Mouse (Mus musculus): ENCODE results near the gene Pde3b.
"Not testable (repeated sequence)": the region's sequence is repeated elsewhere in the genome, so short reads cannot be mapped to it uniquely, and the experiment has no call there.

The Pde3b gene

DNA sequence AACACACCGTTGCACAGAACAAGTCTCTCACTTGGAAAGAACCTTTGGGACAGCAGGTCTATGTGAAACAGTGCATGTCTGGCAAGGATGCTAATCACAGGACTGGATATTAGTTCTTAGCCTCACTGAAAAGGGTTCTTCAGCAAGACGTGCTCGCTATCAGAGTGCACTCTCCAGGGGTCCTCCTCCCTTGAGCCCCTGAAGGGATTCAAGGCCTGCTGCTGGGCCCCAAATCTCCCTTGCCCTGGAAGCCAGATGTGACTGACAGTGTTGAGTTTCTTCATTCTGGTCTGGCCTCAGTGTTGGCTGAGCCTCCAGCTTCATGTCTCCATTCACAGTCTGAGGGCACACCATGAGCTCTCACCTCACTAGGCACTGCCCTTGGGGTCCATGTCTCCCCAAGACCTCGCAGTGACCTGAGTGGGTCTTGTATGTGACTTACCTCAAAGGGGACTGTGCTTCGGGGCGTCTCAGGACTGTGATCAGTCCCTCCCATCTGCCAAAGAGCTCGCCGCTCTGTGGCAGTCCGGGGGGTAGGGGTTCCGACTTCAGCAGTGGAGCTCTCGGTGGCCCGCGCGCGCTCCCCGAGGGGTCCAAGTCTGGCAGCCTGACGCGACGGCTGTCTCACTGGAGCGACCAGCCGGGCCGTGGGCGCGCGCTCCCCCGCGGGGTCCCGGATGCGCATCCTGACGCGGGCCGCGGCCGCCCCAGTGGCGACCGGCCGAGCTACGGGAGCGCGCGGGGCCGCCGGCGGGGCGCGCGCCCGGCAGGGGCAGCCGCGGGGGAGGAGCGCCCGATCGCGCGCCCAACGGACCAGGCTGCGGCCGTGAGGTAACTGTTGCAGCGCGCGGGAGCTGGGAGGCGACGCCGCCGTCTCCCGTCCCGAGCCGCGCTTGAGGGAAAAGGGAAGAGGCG, at the start of gene Pde3b:
Pde3b (plus strand) TSS at position 861 of the 915 bp plus-strand sequence.
- DNase-seq (ENCODE audit: low spot score), result no peak

DNA sequence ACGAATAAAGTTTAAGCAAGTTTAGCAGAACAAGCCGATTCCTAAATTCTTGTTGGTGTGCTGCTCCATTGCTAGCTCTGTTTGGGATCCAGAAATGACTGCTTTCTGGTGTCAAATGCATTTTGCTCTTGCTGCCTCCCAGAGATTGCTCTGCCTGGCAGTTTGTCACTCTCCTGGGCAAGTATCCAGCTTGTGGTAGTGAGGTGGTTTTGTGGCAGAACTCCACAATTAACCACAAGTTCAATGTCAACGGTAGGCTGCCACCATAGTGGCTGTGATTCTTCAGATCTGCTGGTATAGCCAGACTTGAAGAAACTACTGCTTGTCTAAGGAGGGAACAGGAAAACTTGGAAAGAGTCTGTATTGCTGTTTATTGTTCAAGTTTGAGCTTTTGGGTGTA, 13.0 kb upstream of the Pde3b start:
- DNase-seq (ENCODE audit: low spot score), result no peak

DNA sequence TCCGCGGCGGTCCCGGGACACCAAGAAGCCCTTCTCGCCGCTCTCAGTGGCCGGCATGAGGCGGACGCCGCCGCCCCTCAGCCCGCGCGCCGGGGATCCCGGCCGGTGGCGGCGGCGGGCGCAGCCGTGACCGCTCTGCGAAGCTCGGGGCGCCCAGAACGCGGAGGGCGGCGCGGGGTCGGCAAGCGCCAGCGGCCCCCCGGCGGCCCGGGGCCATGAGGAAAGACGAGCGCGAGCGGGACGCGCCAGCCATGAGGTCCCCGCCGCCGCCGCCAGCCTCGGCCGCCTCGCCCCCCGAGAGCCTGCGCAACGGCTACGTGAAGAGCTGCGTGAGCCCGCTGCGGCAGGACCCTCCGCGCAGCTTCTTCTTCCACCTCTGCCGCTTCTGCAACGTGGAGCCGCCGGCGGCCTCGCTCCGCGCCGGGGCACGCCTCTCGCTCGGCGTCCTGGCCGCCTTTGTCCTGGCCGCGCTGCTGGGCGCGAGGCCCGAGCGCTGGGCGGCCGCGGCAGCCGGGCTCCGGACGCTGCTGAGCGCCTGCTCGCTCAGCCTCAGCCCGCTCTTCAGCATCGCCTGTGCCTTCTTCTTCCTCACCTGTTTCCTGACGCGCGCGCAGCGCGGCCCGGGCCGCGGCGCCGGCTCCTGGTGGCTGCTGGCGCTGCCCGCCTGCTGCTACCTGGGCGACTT, 397 bp downstream of the Pde3b start:
- peak; percentile 34 for DNase-seq (ENCODE audit: low spot score)

DNA sequence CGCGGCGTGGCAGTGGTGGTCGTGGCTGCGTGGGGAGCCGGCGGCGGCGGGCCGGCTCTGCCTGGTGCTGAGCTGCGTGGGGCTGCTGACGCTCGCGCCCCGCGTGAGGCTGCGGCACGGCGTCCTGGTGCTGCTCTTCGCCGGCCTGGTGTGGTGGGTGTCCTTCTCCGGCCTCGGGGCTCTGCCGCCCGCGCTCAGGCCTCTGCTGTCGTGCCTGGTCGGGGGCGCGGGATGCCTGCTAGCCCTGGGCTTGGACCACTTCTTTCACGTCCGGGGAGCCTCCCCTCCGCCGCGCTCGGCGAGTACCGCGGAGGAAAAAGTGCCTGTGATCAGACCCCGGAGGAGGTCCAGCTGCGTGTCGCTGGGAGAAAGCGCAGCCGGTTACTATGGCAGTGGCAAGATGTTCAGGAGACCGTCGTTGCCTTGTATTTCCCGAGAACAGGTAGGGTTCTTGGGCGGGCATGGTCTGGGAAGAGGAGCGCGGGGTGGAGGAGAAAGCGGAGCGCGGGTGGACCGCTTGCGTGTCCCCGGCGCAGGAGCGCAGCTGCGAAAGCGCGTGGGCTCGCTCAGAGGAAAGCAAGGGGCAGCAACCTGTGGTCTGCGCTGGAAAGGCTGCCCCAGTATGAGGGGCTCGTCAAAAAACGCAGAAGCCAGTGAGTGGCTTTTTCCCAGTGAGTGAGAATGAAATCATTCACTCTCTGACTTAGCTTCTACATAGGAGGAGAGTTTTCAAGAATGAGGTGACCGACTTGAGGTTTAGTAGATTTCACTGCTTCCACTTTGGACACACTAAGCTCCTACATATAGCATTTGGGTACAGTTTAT, 1.2 kb downstream of the Pde3b start:
- DNase-seq (ENCODE audit: low spot score), result peak; percentile 7

DNA sequence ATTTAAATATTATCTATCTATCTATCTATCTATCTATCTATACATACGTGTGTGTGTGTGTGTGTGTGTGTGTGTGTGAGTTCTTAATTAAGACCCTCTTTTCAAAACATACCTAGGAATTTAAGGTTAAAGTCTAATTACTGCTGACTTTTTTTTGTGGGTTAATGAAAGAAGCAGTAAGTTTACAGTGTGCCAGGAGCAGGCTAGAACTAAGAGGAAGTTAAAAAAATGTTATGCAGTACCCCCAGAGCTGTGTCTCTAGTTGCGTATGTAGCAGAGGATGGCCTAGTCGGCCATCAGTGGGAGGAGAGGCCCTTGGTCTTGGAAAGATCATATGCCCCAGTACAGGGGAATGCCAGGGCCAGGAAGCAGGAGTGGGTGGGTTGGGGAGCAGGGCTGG, 4.2 kb downstream of the Pde3b start:
- not testable (repeated sequence) for DNase-seq (ENCODE audit: low spot score)

DNA sequence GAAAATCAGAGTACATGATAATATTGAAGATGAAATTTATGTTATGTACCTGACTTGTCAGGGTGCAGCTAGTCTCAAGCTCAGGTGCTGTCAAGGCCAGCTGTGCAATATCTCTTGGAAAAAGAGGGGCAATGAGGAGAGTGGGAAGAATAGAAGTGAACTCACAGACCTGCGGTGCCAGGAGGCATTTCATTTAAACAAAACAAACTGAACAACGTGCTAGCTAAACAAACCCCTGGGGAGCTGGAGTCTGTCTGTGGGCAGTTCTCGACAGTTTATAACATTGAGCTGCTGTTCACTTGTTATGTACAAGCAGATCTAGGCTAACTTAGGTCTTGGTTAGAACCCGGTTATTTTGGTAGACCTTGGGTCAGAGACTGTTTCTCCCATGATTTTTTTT, 5.8 kb downstream of the Pde3b start:
- no peak for DNase-seq (ENCODE audit: low spot score)

DNA sequence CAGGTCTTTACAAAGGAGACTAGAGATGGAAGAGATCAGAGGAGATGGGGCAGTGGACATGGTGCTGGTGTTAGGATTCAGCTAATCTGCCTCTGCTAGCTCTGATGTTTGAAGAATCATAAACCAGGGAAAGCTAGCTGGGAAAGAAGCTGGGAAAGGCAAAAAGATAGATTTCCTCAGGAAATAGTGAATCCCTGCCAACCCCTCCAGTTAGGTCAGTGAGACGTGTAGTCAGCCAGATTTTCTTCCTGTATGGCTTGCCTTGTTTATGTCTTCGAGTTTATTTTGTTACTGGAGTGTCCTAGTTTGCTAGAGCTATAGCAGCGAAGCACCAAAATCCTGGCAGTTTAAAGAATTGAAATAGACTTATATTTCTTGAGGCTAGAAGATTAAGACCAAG, 7.1 kb downstream of the Pde3b start:
- DNase-seq (ENCODE audit: low spot score), result no peak

DNA sequence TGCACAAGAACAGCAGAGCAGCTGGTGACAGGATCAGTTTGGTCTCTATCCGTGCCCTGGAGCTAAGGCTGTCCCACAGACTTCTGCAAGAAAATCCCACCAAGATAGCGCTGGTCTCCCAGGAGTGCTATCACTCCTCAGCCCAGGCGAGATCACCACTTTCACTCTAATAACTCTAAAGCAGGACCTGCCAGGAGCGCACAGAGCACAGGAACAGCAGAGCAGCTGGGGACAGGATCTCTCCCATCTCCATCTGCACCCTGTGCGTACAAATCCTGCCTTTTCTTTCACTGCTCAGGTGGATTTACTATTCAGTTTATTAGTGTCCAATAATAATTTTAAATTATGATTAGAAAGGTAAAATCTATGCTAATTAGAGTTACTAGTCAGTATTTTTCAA, 14.7 kb downstream of the Pde3b start:
- DNase-seq (ENCODE audit: low spot score), result no peak

DNA sequence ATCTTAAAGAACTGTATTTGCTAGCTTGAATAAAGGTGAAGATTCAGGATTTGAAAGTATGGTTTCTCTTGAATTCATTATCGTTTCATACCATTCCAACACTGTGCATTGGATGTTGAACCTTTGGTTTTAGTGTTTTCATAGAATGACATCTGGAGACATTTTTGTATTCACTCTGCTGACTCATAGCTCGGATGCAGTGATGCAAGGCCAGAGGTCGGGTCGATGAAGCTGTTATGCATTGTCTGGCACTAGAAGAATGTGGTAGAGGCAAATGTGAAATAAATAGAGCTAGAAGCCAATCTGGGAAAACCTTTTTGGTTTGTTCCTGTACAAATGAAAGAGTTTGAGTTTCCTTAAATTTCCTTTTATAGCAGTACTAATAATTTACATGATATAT, 16.9 kb downstream of the Pde3b start:
- DNase-seq (ENCODE audit: low spot score), result no peak

DNA sequence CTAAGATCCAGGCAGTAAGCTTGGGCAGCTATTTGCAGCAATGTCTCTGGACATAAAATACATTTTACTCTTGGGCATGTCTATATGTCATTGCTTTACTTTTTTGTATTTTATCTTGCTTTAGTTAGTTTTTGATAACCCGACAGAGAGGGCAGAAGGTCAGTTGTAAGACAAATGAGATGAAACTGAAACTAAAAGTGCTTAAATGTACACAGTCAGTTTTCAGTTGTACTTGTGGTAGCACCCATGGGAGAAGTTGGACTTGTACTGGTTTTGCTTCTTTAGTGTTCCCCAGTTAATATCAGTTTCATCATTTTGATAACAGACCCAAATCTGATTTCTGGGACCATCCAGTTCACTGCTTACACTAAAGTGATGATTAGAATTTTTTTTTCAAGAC, 24.6 kb downstream of the Pde3b start:
- no peak for DNase-seq (ENCODE audit: low spot score)

DNA sequence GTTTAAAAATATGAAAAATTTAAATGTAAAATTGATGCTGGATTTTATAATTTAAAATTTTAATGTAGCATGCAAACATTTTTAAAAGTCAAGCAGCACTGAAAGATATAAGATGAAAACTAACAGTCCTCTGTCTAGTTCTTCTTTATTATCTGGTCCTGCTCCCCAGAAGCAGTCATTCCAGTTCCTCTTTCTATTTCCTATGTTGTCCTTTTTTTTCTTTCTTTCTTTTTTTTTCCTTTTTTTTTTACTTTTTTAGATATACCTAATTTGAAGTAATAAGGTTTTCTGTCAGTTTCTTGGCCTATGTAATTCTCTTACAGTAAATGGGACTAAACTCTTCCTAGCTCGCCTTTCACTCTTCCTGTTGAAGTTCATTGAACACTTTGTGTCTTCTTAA, 25.4 kb downstream of the Pde3b start:
- no peak for DNase-seq (ENCODE audit: low spot score)

DNA sequence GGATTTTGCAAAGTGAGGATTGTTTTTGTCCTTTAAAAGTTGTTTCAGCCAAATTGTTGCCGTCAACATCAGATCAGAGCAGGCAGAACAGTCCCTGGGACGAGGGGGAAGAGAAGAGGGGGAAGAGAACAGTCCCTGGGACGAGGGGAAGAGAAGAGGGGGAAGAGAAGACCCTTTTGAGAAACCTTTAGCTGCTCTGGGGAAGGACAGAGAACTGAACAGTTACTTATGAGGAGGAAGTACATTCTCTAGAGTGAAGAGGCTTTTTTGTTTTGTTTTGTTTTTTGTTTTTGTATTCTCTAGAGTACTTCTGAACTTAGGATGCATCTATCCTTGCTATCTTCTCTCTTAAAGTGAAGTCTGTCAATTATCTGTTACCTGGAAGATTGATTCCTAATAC, 37.8 kb downstream of the Pde3b start:
- DNase-seq (ENCODE audit: low spot score), result no peak

DNA sequence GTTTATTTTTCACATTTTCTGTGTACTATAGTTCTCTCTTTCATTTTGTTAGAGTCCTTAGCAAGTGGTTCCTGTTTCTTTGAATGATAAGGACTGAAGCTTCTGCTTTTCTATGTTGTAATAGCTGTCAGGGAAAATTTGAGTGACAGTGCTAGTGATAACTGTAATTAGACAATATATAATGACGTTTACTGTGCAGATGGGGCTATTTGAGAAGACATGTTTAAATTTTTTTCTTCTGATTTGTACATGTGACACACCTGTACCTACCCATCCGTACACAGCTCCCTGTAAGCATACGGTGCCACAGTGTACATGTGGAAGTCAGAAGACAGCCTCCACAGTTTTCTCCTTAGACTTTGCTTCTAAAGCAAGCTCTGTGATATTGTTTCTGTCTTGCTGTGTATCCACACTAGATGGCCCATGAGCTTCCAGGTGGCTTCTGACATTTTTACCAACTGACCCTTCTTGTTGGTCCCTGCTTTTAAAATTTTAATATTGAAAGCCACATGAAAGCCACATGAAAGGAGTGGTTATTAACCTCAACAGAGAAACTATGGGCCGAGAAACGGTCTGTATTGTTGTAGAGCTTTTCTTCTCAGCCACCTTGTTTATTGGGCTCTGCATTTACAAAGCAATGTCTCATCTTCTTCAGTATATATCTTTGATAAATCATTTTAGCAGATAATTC, 38.4 kb downstream of the Pde3b start:
- DNase-seq (ENCODE audit: low spot score), result no peak

DNA sequence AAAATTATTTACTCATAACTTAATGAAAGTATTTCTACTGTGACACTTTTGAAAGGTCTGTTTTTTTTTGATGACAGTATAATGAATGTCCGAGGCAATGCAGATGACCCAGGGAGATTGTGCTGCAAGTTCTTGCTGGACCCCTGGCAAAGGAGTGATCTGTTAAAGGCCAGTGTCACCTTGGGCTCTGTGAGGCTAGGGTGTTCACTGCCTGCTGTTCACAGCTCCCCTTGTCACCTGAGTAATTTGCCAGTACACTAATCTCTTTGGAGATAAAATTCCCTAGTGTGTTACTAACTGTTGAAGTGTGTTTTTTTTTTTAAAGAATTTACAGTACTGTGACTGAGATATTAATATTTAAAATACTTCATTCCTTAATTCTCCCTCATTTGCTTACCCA, 39.8 kb downstream of the Pde3b start:
- no peak for DNase-seq (ENCODE audit: low spot score)

DNA sequence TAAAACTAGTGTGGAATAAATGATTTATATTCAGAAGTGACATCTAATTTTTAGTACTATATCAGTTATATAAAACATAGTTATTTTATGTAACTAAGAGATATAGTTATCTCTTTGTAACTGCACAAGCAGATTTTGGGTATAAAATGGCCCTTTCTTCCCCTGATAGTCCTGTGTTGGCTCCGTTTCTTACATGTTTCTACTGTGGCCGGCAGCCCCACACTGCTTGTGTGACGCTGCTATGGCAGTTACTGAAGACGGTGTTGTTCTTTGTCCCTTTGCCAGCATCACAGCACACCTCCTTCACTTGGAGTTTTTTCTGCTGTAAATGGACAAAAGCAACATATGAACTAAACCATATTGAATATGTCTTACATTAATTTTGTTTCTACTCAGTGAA, 41.8 kb downstream of the Pde3b start:
- DNase-seq (ENCODE audit: low spot score), result no peak

DNA sequence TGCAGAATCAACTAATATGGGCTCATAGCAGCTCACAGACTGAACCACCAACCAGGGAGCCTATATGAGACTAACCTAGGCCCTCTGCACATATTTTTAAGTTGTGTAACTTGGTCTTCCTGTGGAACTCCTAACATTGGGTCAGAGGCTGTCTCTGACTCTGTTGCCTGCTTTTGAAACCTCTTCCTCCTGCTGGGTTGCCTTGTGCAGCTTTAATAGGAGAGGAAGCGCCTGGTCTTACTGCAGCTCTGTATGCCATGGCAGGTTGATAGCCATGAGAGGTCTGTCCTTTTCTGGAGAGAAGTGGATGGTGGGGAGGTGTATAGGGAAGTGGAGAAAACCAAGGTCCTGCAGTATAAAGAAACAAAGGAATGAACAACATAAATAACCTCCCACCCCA, 44.8 kb downstream of the Pde3b start:
- DNase-seq (ENCODE audit: low spot score), result no peak

DNA sequence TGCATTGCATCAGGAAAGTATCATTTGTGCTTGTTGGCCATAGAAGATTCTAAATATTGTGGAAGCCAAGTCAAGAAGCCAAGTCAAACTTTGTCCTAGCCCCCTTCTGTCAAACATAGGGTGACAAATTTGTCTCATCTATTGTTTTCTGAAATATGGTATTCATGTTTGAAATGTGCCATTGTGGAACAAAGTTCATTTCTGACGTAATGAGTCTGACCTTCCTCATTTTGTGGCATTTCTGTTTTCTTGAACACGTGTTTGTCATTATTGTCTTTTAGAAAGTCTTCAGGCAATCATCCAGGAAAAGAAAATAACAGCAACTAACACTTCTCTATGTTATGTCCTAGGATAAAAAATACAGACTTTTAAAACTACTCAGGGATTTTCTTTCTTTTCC, 46.6 kb downstream of the Pde3b start:
- DNase-seq (ENCODE audit: low spot score), result no peak

DNA sequence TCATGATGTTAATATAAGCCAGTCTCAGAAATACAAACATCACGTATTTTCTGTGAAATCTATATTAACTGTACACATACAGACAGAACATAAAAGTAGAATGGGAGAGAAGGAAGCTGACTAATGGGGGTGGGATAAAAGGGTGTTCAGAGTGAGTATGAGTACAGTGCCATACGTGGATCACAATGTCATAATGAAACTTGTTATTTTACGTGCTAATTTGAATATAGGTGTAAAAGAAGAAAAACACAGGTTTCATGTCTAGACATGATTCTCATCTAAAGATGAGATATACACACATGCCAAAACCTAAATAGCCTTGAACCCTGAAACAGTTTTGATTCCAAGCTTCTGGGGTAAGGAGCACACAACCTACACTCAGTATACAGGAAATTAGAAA, 51.3 kb downstream of the Pde3b start:
- DNase-seq (ENCODE audit: low spot score), result no peak

DNA sequence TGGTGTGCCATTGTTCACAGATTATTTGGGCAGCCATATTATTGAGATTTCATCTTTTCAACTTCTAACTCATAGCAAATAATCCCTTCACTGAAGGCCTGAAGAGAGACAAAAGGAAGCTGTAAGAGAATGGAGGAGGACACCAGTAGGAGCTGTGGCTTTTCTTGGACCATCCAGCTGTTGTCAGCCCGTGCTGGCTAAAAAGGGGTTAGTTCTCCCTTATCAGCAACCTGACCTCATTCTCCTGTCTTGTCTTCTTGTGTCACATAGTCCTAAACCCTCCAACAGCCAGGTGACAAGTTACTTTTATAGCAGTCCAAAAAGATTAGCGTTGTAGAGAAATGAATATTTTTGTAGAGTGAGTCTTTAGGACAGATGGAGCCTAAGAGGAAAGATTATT, 57.4 kb downstream of the Pde3b start:
- no peak for DNase-seq (ENCODE audit: low spot score)

DNA sequence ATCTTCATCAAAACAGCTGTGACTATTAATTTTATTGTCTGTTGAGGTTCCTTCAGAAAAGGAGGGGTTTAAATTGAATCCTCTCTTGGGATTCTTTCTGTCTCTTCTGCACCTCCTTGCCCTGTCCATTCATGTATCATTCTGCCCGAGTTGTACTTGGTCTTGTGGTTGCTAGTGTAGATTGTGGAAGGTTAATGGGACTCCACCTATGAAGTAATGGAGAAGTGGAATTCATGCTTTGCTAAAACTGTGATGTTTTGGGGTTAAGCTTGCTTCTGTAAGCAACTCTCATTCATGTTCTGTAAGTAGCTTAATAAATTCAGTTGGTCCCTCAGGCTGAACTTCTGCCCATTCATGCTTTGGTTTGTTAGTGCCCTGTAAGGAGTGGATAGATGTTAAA, 59.8 kb downstream of the Pde3b start:
- no peak for DNase-seq (ENCODE audit: low spot score)

DNA sequence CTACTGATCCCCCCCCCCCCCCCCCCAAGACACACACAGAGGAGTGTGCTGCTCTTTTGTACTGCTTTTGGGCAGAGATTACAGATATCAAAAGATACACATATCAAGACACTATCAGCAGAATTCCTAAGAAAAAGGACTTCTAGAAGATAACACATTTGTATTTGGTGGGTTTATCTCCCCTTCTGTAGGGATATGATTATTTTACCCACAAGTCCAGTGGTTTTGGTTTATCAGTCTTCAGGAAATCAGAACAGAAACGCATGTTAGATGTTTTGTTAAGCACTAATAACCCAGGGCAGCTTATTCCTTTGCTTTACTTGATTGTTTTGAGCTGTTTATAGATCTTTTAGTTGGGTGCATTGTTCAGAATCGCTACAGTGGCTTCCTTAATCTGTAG, 62.8 kb downstream of the Pde3b start:
- DNase-seq (ENCODE audit: low spot score), result no peak

DNA sequence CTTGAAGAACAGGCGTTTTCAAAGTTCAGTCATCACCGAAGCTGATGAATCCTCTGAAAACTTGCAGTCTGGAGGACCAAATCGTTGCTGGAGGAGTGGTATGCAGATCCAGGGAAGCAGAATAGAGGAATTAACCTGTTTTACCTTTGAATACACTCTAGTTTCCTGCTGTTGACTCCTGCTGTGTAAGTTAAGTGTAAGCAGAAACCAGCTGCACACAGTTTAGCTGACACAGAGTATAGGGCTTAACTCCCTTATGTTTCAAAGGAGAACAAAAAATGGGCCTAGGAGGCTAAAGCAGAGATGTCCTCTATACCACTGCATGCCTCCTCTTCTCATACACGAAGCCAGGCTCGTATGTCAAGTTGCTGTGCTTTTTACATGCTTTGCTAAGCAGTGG, 63.8 kb downstream of the Pde3b start:
- no peak for DNase-seq (ENCODE audit: low spot score)

All from ovary, postnatal 14 days (tissue).